Mouse (Mus musculus): ENCODE data around the gene Lrrn3. TPM values are rescaled to one million over a fixed set of nuclear protein-coding genes. Genes with fewer than 3 reads are reported as not detected.

Gene Lrrn3
- total and polyA plus RNA-seq, 2 experiments from 2014 or later: 92.8 to 127 TPM

- Histone ChIP-seq H3K4me3 (ENCODE audit: low read depth, low read length) (no peak overlapping the region), H3K36me3 (ENCODE audit: insufficient read depth) (no peaks in the 10 kb centered on the region), H3K27me3 (ENCODE audit: insufficient read depth, low read length) (no peaks in the 10 kb centered on the region), H3K9ac (no peak overlapping the region), H3K4me2 (ENCODE audit: low read depth) (no peak overlapping the region), H3K27ac (ENCODE audit: low read depth, low read length) (no peak overlapping the region), H3K4me1 (ENCODE audit: insufficient read depth) (no peaks in the 10 kb centered on the region), H3K9me3 (ENCODE audit: low read length) (no peaks in the 10 kb centered on the region)
- ATAC-seq (no peak), DNase-seq (no peak)
- TF ChIP-seq CTCF (IDR thresholded peaks at IDR 0.05; ENCODE audit: low read depth): no peak
- 81% methylated on average over 4 of the region's 4 CpGs for WGBS
Measured at GRCm38 (mm10) chr12:41508610-41509009, 22.4 kb upstream of the Lrrn3 start.

GRCm38 (mm10) chr12:41500049-41500820 is 14.0 kb upstream of the Lrrn3 start:
- no peaks in the 10 kb centered on the region for H3K9me3 ChIP-seq (ENCODE audit: low read length)
- no peak for DNase-seq
- H3K9ac ChIP-seq: no peak overlapping the region
- 79% methylated on average over 9 of the region's 9 CpGs for WGBS
- no peak overlapping the region for H3K27ac ChIP-seq (ENCODE audit: low read depth, low read length)
- no peaks in the 10 kb centered on the region for H3K27me3 ChIP-seq (ENCODE audit: insufficient read depth, low read length)
- no peak for TF ChIP-seq CTCF (IDR thresholded peaks at IDR 0.05; ENCODE audit: low read depth)
- H3K36me3 ChIP-seq (ENCODE audit: insufficient read depth): no peaks in the 10 kb centered on the region
- H3K4me1 ChIP-seq (ENCODE audit: insufficient read depth): no peaks in the 10 kb centered on the region
- no peak overlapping the region for H3K4me2 ChIP-seq (ENCODE audit: low read depth)
- no peak overlapping the region for H3K4me3 ChIP-seq (ENCODE audit: low read depth, low read length)
- ATAC-seq: no peak

GRCm38 (mm10) chr12:41494620-41495019 is 8.4 kb upstream of the Lrrn3 start:
- Histone ChIP-seq H3K4me3 (ENCODE audit: low read depth, low read length) (no peak overlapping the region), H3K27ac (ENCODE audit: low read depth, low read length) (no peak overlapping the region), H3K4me1 (ENCODE audit: insufficient read depth) (no peaks in the 10 kb centered on the region), H3K4me2 (ENCODE audit: low read depth) (no peak overlapping the region), H3K9me3 (ENCODE audit: low read length) (no peaks in the 10 kb centered on the region), H3K36me3 (ENCODE audit: insufficient read depth) (no peaks in the 10 kb centered on the region), H3K27me3 (ENCODE audit: insufficient read depth, low read length) (no peaks in the 10 kb centered on the region), H3K9ac (no peak overlapping the region)
- no peak for DNase-seq
- TF ChIP-seq CTCF (IDR thresholded peaks at IDR 0.05; ENCODE audit: low read depth): peak; percentile 38; the same call in 1 of the 2 replicates
- 34% methylated on average over 10 of the region's 10 CpGs for WGBS
- peak; percentile 56 for ATAC-seq

- ATAC-seq: no peak
- Histone ChIP-seq H3K9ac (no peak overlapping the region), H3K4me2 (ENCODE audit: low read depth) (no peak overlapping the region), H3K36me3 (ENCODE audit: insufficient read depth) (no peaks in the 10 kb centered on the region), H3K4me3 (ENCODE audit: low read depth, low read length) (no peak overlapping the region), H3K27ac (ENCODE audit: low read depth, low read length) (no peak overlapping the region), H3K4me1 (ENCODE audit: insufficient read depth) (no peaks in the 10 kb centered on the region), H3K27me3 (ENCODE audit: insufficient read depth, low read length) (no peaks in the 10 kb centered on the region), H3K9me3 (ENCODE audit: low read length) (no peaks in the 10 kb centered on the region)
- TF ChIP-seq CTCF (IDR thresholded peaks at IDR 0.05; ENCODE audit: low read depth): peak; percentile 93
- WGBS: 16% methylated on average over 5 of the region's 5 CpGs
- peak; percentile 78 for DNase-seq
Measured at GRCm38 (mm10) chr12:41487005-41487404, 774 bp upstream of the Lrrn3 start.

- ATAC-seq: peak; percentile 96
- no peaks in the 10 kb centered on the region for H3K4me1 ChIP-seq (ENCODE audit: insufficient read depth)
- WGBS: 6% methylated on average over 12 of the region's 12 CpGs
- no peaks in the 10 kb centered on the region for H3K36me3 ChIP-seq (ENCODE audit: insufficient read depth)
- H3K27me3 ChIP-seq (ENCODE audit: insufficient read depth, low read length): no peaks in the 10 kb centered on the region
- DNase-seq: peak; percentile 92
- no peaks in the 10 kb centered on the region for H3K9me3 ChIP-seq (ENCODE audit: low read length)
- H3K27ac ChIP-seq (ENCODE audit: low read depth, low read length): peak overlapping the region; percentile 92
- peak overlapping the region; percentile 58 for H3K4me2 ChIP-seq (ENCODE audit: low read depth)
- H3K9ac ChIP-seq: peak overlapping the region; percentile 79
- H3K4me3 ChIP-seq (ENCODE audit: low read depth, low read length): peak overlapping the region; percentile 73
- peak; percentile 11; the same call in 1 of the 2 replicates for TF ChIP-seq CTCF (IDR thresholded peaks at IDR 0.05; ENCODE audit: low read depth)
Measured at GRCm38 (mm10) chr12:41485512-41486215, 567 bp downstream of the Lrrn3 start.

GRCm38 (mm10) chr12:41484689-41485511 is 1.3 kb downstream of the Lrrn3 start:
- TF ChIP-seq CTCF (IDR thresholded peaks at IDR 0.05; ENCODE audit: low read depth): no peak

More at GRCm38 (mm10) chr12:41484689-41485511, 1.3 kb downstream of the Lrrn3 start:
- WGBS: 4% methylated on average over 16 of the region's 16 CpGs
- peak overlapping the region; percentile 58 for H3K4me2 ChIP-seq (ENCODE audit: low read depth)
- H3K27me3 ChIP-seq (ENCODE audit: insufficient read depth, low read length): no peaks in the 10 kb centered on the region
- peak overlapping the region; percentile 79 for H3K9ac ChIP-seq
- peak overlapping the region; percentile 73 for H3K4me3 ChIP-seq (ENCODE audit: low read depth, low read length)
- ATAC-seq: peak; percentile 36
- H3K9me3 ChIP-seq (ENCODE audit: low read length): no peaks in the 10 kb centered on the region
- DNase-seq: peak; percentile 73
- H3K27ac ChIP-seq (ENCODE audit: low read depth, low read length): peak overlapping the region; percentile 92
- H3K36me3 ChIP-seq (ENCODE audit: insufficient read depth): no peaks in the 10 kb centered on the region
- H3K4me1 ChIP-seq (ENCODE audit: insufficient read depth): no peaks in the 10 kb centered on the region

All from forebrain, postnatal 0 days (tissue).